26 mouse cellular contexts compared by ENCODE assay signal in genomic region chr1:191222031-191222430, GRCm38 (mm10). TPM values are rescaled to one million over a fixed set of nuclear protein-coding genes. Genes with fewer than 3 reads are reported as not detected.
DNase-seq lines count a peak whose midpoint lies in the region; TF ChIP-seq lines count a peak whose summit lies in the region.
"Had no signal": no experiment of that assay in that cellular context is flagged by ENCODE, and none has a peak within 500 bp of the region (broad histone marks: within the 10 kb centered on the region; RNA-seq: fewer than 3 reads in every experiment).

No protein-coding gene starts in this region.

- DNase-seq in cerebellum, adult 2 months: peak; percentile 17 to 26
- DNase-seq in cerebellum, adult 11 months: no peak
- DNase-seq in lung, postnatal 36 days: peak; percentile 23
- no peak for DNase-seq in lung, postnatal 4 days
- peak; percentile 33 for DNase-seq in adipocyte (ENCODE audit: low spot score)
- DNase-seq in adrenal gland, postnatal 36 days: peak; percentile 89 to 92
- DNase-seq in frontal cortex, postnatal 10 days (ENCODE audit: low spot score in 2 of 2): no peak
- DNase-seq in left cerebral cortex, adult 8-10 months (ENCODE audit: low spot score in 2 of 2): no peak
- DNase-seq: kidney, adult 9 months; kidney, postnatal 36 days; lung, postnatal 14 days; thymus, postnatal 14 days had no signal

- H3K4me3 ChIP-seq in cerebellum, adult 2 months (replicated peaks; ENCODE audit: insufficient read depth, low read depth, low read length): no peak overlapping the region
- H3K4me3 ChIP-seq: hindbrain, embryonic 13.5 days; limb, embryonic 15.5 days; midbrain, embryonic 12.5 days had no signal

- TF ChIP-seq POLR2A in cerebellum, adult 2 months (IDR thresholded peaks at IDR 0.05; ENCODE audit: borderline replicate concordance, insufficient read depth, low read length): no peak

- no peaks in the 10 kb centered on the region for H3K27me3 ChIP-seq in cerebellum, adult 2 months (ENCODE audit: control insufficient read depth, insufficient read depth, low read length)
- H3K27me3 ChIP-seq: limb, embryonic 15.5 days; Patski had no signal

- no peak for TF ChIP-seq CTCF in cerebellum, adult 2 months (IDR thresholded peaks at IDR 0.05; ENCODE audit: borderline replicate concordance, insufficient read depth, low read depth, low read length)

- WGBS in cerebellum, adult 2 months: 67% methylated on average over 4 of the region's 4 CpGs

- no peak overlapping the region for H3K27ac ChIP-seq in cerebellum, adult 2 months (ENCODE audit: insufficient read depth, low read length)
- H3K27ac ChIP-seq: hindbrain, embryonic 13.5 days; limb, embryonic 15.5 days; midbrain, embryonic 12.5 days had no signal

- peaks cover 11% of the 10 kb centered on the region; the same call in 1 of the 2 replicates for H3K4me1 ChIP-seq in cerebellum, adult 2 months (ENCODE audit: control insufficient read depth, insufficient read depth, low read length)

RNA-seq across cellular contexts. Expression of gene Atf3, which starts 4.2 kb away (rescaled TPM):
- 1.00 and 1.1 TPM in 2 replicates for polyA plus RNA-seq in cerebellum, adult 2 months (2012; rRNA removed)
- 10 to 100 TPM in 1 of 2 experiments, 1 to 10 TPM in 1; 4.2 to 11.0 TPM for total RNA-seq in adrenal gland, postnatal 36 days (2021)
- 1 to 10 TPM; 1.0 to 4.6 (median 2.5) TPM for total RNA-seq in left cerebral cortex, adult 8-10 months (2022)
- polyA plus RNA-seq: activated CD4-positive, CD25-positive, alpha-beta regulatory T cell, adult 4 months had no signal

RNA-seq across cellular contexts. Expression of gene Fam71a, which starts 57.4 kb away (rescaled TPM):
- not detected in 2 replicates for polyA plus RNA-seq in cerebellum, adult 2 months (2012; rRNA removed)
- total RNA-seq in adrenal gland, postnatal 36 days (2021): not detected
- not detected for total RNA-seq in left cerebral cortex, adult 8-10 months (2022)
- total RNA-seq: heart, adult 8-10 months; layer of hippocampus, postnatal 25 days; left cerebral cortex, postnatal 25 days had no signal
- polyA plus RNA-seq: activated CD4-positive, CD25-positive, alpha-beta regulatory T cell, adult 4 months; forebrain, embryonic 14.5 days; heart, postnatal 0 days; hindbrain, embryonic 13.5 days; intestine, embryonic 14.5 days; limb, embryonic 15.5 days; liver, embryonic 16.5 days; midbrain, embryonic 12.5 days; spleen, adult 2 months; stomach, embryonic 16.5 days had no signal

Comparison
In these comparisons a context has a peak if more than half of its experiments do, and no peak if none do; other contexts are left out.
1. DNase-seq: peak in cerebellum, adult 2 months (2 of 2), lung, postnatal 36 days (single experiment), adipocyte (single experiment) and adrenal gland, postnatal 36 days (2 of 2); none in cerebellum, adult 11 months (single experiment), lung, postnatal 4 days (0 of 2), frontal cortex, postnatal 10 days (0 of 2) and left cerebral cortex, adult 8-10 months (0 of 2).